Comparison of ENCODE assay signal across 8 mouse cellular contexts in genomic region chr10:80578911-80579310, GRCm38 (mm10). TPM values are rescaled to one million over a fixed set of nuclear protein-coding genes. Genes with fewer than 3 reads are reported as not detected.
A peak's percentile ranks its signal among the peaks of the same experiment; 100 is the strongest.
DNase-seq lines count a peak whose midpoint lies in the region; ATAC-seq lines count a peak whose summit lies in the region.

No protein-coding gene starts in this region.

- H3K9me3 ChIP-seq in erythroblast, embryonic 14.5 days (ENCODE audit: control insufficient read depth, low read length), result no peaks in the 10 kb centered on the region
- H3K9me3 ChIP-seq in hindbrain, embryonic 16.5 days (ENCODE audit: control insufficient read depth, low read length), result no peaks in the 10 kb centered on the region
- H3K9me3 ChIP-seq in liver, embryonic 12.5 days (replicated peaks), result no peaks in the 10 kb centered on the region

- WGBS in hindbrain, embryonic 16.5 days, result 6% methylated on average over 8 of the region's 8 CpGs
- WGBS in liver, embryonic 12.5 days (ENCODE audit: insufficient replicate concordance), result 11% methylated on average over 8 of the region's 8 CpGs

- peak overlapping the region; percentile 94; the same call in 1 of the 2 replicates for H3K4me2 ChIP-seq in hindbrain, embryonic 16.5 days (ENCODE audit: low read length)
- H3K4me2 ChIP-seq in liver, embryonic 12.5 days, result peak overlapping the region; percentile 100

- DNase-seq in ovary, postnatal 36 days (ENCODE audit: low spot score), result peak; percentile 48
- DNase-seq in ovary, postnatal 10 days (ENCODE audit: low spot score), result no peak
- peak; percentile 79 for DNase-seq in adrenal gland, postnatal 14 days
- peak; percentile 49 for DNase-seq in neural tube, embryonic 10.5 days (ENCODE audit: extremely low spot score, low spot score)
- peak; percentile 72 to 74 for DNase-seq in thymus, postnatal 10 days (ENCODE audit: low spot score in 2 of 2)

- H3K27ac ChIP-seq in hindbrain, embryonic 16.5 days (ENCODE audit: low read depth, low read length), result no peak overlapping the region
- peak overlapping the region; percentile 99 for H3K27ac ChIP-seq in liver, embryonic 12.5 days

- peak overlapping the region; percentile 96 for H3K4me3 ChIP-seq in erythroblast, embryonic 14.5 days (replicated peaks)
- H3K4me3 ChIP-seq in hindbrain, embryonic 16.5 days (ENCODE audit: low read length), result no peak overlapping the region; the same call in 1 of the 2 replicates
- peak overlapping the region; percentile 91 for H3K4me3 ChIP-seq in liver, embryonic 12.5 days

- H3K36me3 ChIP-seq in erythroblast, embryonic 14.5 days (ENCODE audit: control insufficient read depth), result peaks cover 49% of the 10 kb centered on the region
- peaks cover 8% of the 10 kb centered on the region for H3K36me3 ChIP-seq in hindbrain, embryonic 16.5 days (ENCODE audit: control insufficient read depth, insufficient read depth, low read length)
- peaks cover 40% of the 10 kb centered on the region for H3K36me3 ChIP-seq in liver, embryonic 12.5 days

- H3K4me1 ChIP-seq in erythroblast, embryonic 14.5 days (ENCODE audit: control insufficient read depth), result peaks cover 79% of the 10 kb centered on the region
- peaks cover 30% of the 10 kb centered on the region for H3K4me1 ChIP-seq in hindbrain, embryonic 16.5 days (ENCODE audit: control insufficient read depth, insufficient read depth, low read depth, low read length)
- peaks cover 59% of the 10 kb centered on the region for H3K4me1 ChIP-seq in liver, embryonic 12.5 days

- no peak overlapping the region for H3K9ac ChIP-seq in hindbrain, embryonic 16.5 days (ENCODE audit: low read depth, low read length)
- H3K9ac ChIP-seq in liver, embryonic 12.5 days, result peak overlapping the region; percentile 96

- H3K27me3 ChIP-seq in erythroblast, embryonic 14.5 days (ENCODE audit: control insufficient read depth), result no peaks in the 10 kb centered on the region
- no peaks in the 10 kb centered on the region for H3K27me3 ChIP-seq in hindbrain, embryonic 16.5 days (replicated peaks; ENCODE audit: control insufficient read depth, insufficient read depth, low read length)
- no peaks in the 10 kb centered on the region for H3K27me3 ChIP-seq in liver, embryonic 12.5 days (replicated peaks)

- ATAC-seq in hindbrain, embryonic 16.5 days, result no peak
- ATAC-seq in liver, embryonic 12.5 days, result peak; percentile 50

RNA-seq across cellular contexts. Expression of gene Klf16, which starts 1.8 kb away (rescaled TPM):
- total RNA-seq in adrenal gland, postnatal 14 days (2021), result 10.1 and 11.6 TPM in 2 replicates
- 19.9 and 21.2 TPM in 2 replicates for polyA plus RNA-seq in erythroblast, embryonic 14.5 days (2012)
- polyA plus RNA-seq in hindbrain, embryonic 16.5 days (2015; fragmentation: Nextera tagmentation; extraction: Ambion mirVana), result 5.1 and 5.8 TPM in 2 replicates
- polyA plus RNA-seq in liver, embryonic 12.5 days (2016; fragmentation: Nextera tagmentation; extraction: Ambion mirVana), result 24.0 and 24.7 TPM in 2 replicates

RNA-seq across cellular contexts. Expression of gene Abhd17a, which starts 11.2 kb away (rescaled TPM):
- 97.7 and 98.7 TPM in 2 replicates for total RNA-seq in adrenal gland, postnatal 14 days (2021)
- 103 and 117 TPM in 2 replicates for polyA plus RNA-seq in erythroblast, embryonic 14.5 days (2012)
- polyA plus RNA-seq in hindbrain, embryonic 16.5 days (2015; fragmentation: Nextera tagmentation; extraction: Ambion mirVana), result 127 and 130 TPM in 2 replicates
- 86.4 and 88.9 TPM in 2 replicates for polyA plus RNA-seq in liver, embryonic 12.5 days (2016; fragmentation: Nextera tagmentation; extraction: Ambion mirVana)

RNA-seq across cellular contexts. Expression of gene Rexo1, which starts 17.6 kb away (rescaled TPM):
- 40.9 and 46.4 TPM in 2 replicates for total RNA-seq in adrenal gland, postnatal 14 days (2021)
- 14.5 and 15.5 TPM in 2 replicates for polyA plus RNA-seq in erythroblast, embryonic 14.5 days (2012)
- polyA plus RNA-seq in hindbrain, embryonic 16.5 days (2015; fragmentation: Nextera tagmentation; extraction: Ambion mirVana), result 25.8 and 26.5 TPM in 2 replicates
- polyA plus RNA-seq in liver, embryonic 12.5 days (2016; fragmentation: Nextera tagmentation; extraction: Ambion mirVana), result 23.2 and 23.9 TPM in 2 replicates

RNA-seq across cellular contexts. Expression of gene Scamp4, which starts 23.8 kb away (rescaled TPM):
- 44.2 and 50.5 TPM in 2 replicates for total RNA-seq in adrenal gland, postnatal 14 days (2021)
- polyA plus RNA-seq in erythroblast, embryonic 14.5 days (2012), result 6.8 and 7.3 TPM in 2 replicates
- polyA plus RNA-seq in hindbrain, embryonic 16.5 days (2015; fragmentation: Nextera tagmentation; extraction: Ambion mirVana), result 73.6 and 80.8 TPM in 2 replicates
- polyA plus RNA-seq in liver, embryonic 12.5 days (2016; fragmentation: Nextera tagmentation; extraction: Ambion mirVana), result 63.3 and 65.2 TPM in 2 replicates

RNA-seq across cellular contexts. Expression of gene Adat3, which starts 23.8 kb away (rescaled TPM):
- 3.1 and 4.9 TPM in 2 replicates for total RNA-seq in adrenal gland, postnatal 14 days (2021)
- 4.1 and 6.2 TPM in 2 replicates for polyA plus RNA-seq in erythroblast, embryonic 14.5 days (2012)
- polyA plus RNA-seq in hindbrain, embryonic 16.5 days (2015; fragmentation: Nextera tagmentation; extraction: Ambion mirVana), result 5.2 and 6.4 TPM in 2 replicates
- polyA plus RNA-seq in liver, embryonic 12.5 days (2016; fragmentation: Nextera tagmentation; extraction: Ambion mirVana), result 7.0 and 7.4 TPM in 2 replicates
